32 mouse cellular contexts compared by ENCODE assay signal in the genomic region with DNA sequence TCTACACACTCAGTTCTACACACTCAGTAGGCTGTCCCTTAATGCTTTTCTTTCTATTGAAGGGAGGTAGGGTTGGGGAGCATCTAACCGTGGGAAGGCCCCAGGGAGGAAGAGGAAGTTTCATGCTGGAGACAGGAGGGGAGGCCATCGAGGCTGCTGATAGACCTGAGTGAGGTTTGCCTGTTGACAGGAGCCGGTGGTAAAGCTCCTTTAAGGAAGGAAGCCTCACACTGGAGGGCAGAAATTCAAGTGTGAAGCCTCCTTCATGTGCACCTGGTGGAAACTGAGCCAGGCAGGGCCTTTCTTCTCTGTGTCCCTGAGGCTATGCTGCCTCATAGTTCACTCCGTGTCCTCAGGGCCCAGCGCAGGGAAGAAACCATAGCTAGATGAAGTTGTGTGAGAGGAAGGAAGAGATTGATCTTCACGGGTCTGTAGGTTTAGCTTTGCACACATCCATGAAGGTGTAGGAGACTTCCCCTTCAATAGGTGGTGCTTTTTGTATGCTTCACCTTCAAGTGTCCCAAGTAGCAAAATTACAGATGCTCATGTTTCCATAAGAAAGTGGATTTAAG. TPM values are rescaled to one million over a fixed set of nuclear protein-coding genes. Genes with fewer than 3 reads are reported as not detected.
DNase-seq lines count a peak whose midpoint lies in the region; ATAC-seq lines count a peak whose summit lies in the region.
"Had no signal": no experiment of that assay in that cellular context is flagged by ENCODE, and none has a peak within 500 bp of the region (broad histone marks: within the 10 kb centered on the region; RNA-seq: fewer than 3 reads in every experiment).

No protein-coding gene starts in this region.

- no peak overlapping the region for H3K4me3 ChIP-seq in heart, embryonic 14.5 days (ENCODE audit: control insufficient read depth in 1 of 2, insufficient read depth in 1 of 2, low read depth in 1 of 2, low read length in 2 of 2)
- H3K4me3 ChIP-seq in forebrain, embryonic 14.5 days (ENCODE audit: low read depth, low read length) = no peak overlapping the region
- H3K4me3 ChIP-seq: embryonic facial prominence, embryonic 13.5 days; hindbrain, embryonic 13.5 days; limb, embryonic 10.5 days; limb, embryonic 15.5 days; liver, embryonic 13.5 days; neural tube, embryonic 15.5 days; stomach, embryonic 15.5 days had no signal

- intact Hi-C loops in heart, postnatal 36 days (cut with DNase I) = no loop called here

- no peaks in the 10 kb centered on the region for H3K36me3 ChIP-seq in heart, embryonic 14.5 days (ENCODE audit: control insufficient read depth, insufficient read depth, low read length)
- no peaks in the 10 kb centered on the region for H3K36me3 ChIP-seq in forebrain, embryonic 14.5 days (ENCODE audit: control insufficient read depth, insufficient read depth, low read length)
- H3K36me3 ChIP-seq: embryonic facial prominence, embryonic 13.5 days; hindbrain, embryonic 13.5 days; limb, embryonic 10.5 days; limb, embryonic 15.5 days; liver, embryonic 13.5 days; neural tube, embryonic 15.5 days; stomach, embryonic 15.5 days had no signal

- peaks cover 11 to 17% of the 10 kb centered on the region in 2 experiments for H3K4me1 ChIP-seq in heart, embryonic 14.5 days (ENCODE audit: control insufficient read depth in 2 of 2, insufficient read depth in 2 of 2, low read length in 2 of 2)
- H3K4me1 ChIP-seq in forebrain, embryonic 14.5 days (ENCODE audit: control insufficient read depth, insufficient read depth, low read length) = peaks cover 3% of the 10 kb centered on the region; the same call in 1 of the 2 replicates
- H3K4me1 ChIP-seq: embryonic facial prominence, embryonic 13.5 days; limb, embryonic 10.5 days; limb, embryonic 15.5 days; stomach, embryonic 15.5 days had no signal

- H3K27me3 ChIP-seq in heart, embryonic 14.5 days (ENCODE audit: control insufficient read depth, insufficient read depth, low read length) = no peaks in the 10 kb centered on the region
- H3K27me3 ChIP-seq in forebrain, embryonic 14.5 days (replicated peaks; ENCODE audit: control insufficient read depth, insufficient read depth, low read length) = no peaks in the 10 kb centered on the region
- H3K27me3 ChIP-seq: embryonic facial prominence, embryonic 13.5 days; hindbrain, embryonic 13.5 days; limb, embryonic 15.5 days; liver, embryonic 13.5 days; neural tube, embryonic 15.5 days; stomach, embryonic 15.5 days had no signal

- H3K9me3 ChIP-seq in heart, embryonic 14.5 days (ENCODE audit: control insufficient read depth, low read length) = no peaks in the 10 kb centered on the region
- no peaks in the 10 kb centered on the region for H3K9me3 ChIP-seq in forebrain, embryonic 14.5 days (replicated peaks; ENCODE audit: control insufficient read depth, low read length)
- H3K9me3 ChIP-seq: embryonic facial prominence, embryonic 13.5 days; hindbrain, embryonic 13.5 days; limb, embryonic 10.5 days; limb, embryonic 15.5 days; liver, embryonic 13.5 days; neural tube, embryonic 15.5 days; stomach, embryonic 15.5 days had no signal

- no peak for DNase-seq in heart, postnatal 36 days
- peak; percentile 56 for DNase-seq in thymus, postnatal 0 days (ENCODE audit: low spot score)
- no peak for DNase-seq in thymus, postnatal 25 days
- peak; percentile 45 for DNase-seq in naive thymus-derived CD4-positive, alpha-beta T cell, adult 2 months (ENCODE audit: low read depth)
- DNase-seq in thymus, postnatal 4 days = peak; percentile 53
- no peak for DNase-seq in forebrain, embryonic 14.5 days (ENCODE audit: low spot score)
- DNase-seq: adrenal gland, postnatal 14 days; cerebellum, adult 11-12 months; cerebellum, adult 9-11 months; forebrain, postnatal 0 days; heart, postnatal 4 days; kidney, adult 8-10 months; layer of hippocampus, postnatal 36 days; liver, embryonic 13.5 days; lung, adult 18-20 months; midbrain, embryonic 14.5 days; right cerebral cortex, postnatal 25 days had no signal

- WGBS in heart, embryonic 14.5 days = 72% methylated on average over 6 of the region's 6 CpGs
- WGBS in forebrain, embryonic 14.5 days = 88% methylated on average over 6 of the region's 6 CpGs

- ATAC-seq in heart, embryonic 14.5 days (ENCODE audit: insufficient number of reproducible peaks, insufficient read depth, low FRiP score, low read depth) = no peak
- ATAC-seq in forebrain, embryonic 14.5 days = no peak
- ATAC-seq: intestine, embryonic 16.5 days; lung, postnatal 0 days had no signal

- peak overlapping the region; percentile 45 to 56; a peak in 3 of 4 replicates for H3K27ac ChIP-seq in heart, embryonic 14.5 days (replicated peaks in 1 of 2; ENCODE audit: control insufficient read depth in 1 of 2, insufficient read depth in 1 of 2, low read depth in 2 of 2, low read length in 2 of 2)
- no peak overlapping the region for H3K27ac ChIP-seq in forebrain, embryonic 14.5 days (ENCODE audit: low read depth, low read length)
- H3K27ac ChIP-seq: embryonic facial prominence, embryonic 13.5 days; hindbrain, embryonic 13.5 days; kidney, postnatal 0 days; limb, embryonic 10.5 days; limb, embryonic 15.5 days; liver, embryonic 13.5 days; macrophage; neural tube, embryonic 15.5 days; stomach, embryonic 15.5 days had no signal

- H3K9ac ChIP-seq in heart, embryonic 14.5 days (ENCODE audit: low read length) = no peak overlapping the region
- no peak overlapping the region for H3K9ac ChIP-seq in forebrain, embryonic 14.5 days (ENCODE audit: low read length)
- H3K9ac ChIP-seq: embryonic facial prominence, embryonic 13.5 days; forebrain, postnatal 0 days; hindbrain, embryonic 13.5 days; limb, embryonic 15.5 days; liver, embryonic 13.5 days; neural tube, embryonic 15.5 days; stomach, embryonic 15.5 days had no signal

- no peak overlapping the region for H3K4me2 ChIP-seq in heart, embryonic 14.5 days (ENCODE audit: low read length)
- no peak overlapping the region for H3K4me2 ChIP-seq in forebrain, embryonic 14.5 days (ENCODE audit: low read length)
- H3K4me2 ChIP-seq: embryonic facial prominence, embryonic 13.5 days; hindbrain, embryonic 13.5 days; limb, embryonic 15.5 days; liver, embryonic 13.5 days; neural tube, embryonic 15.5 days; stomach, embryonic 15.5 days had no signal

RNA-seq across cellular contexts. Expression of a gene that starts 34.2 kb away (rescaled TPM):
- 0.74 and 0.77 TPM in 2 replicates for polyA plus RNA-seq in heart, embryonic 14.5 days (2014; fragmentation: Nextera tagmentation; extraction: Ambion mirVana)
- total RNA-seq in heart, postnatal 36 days (2021) = under 1 TPM; 0.42 to 0.92 TPM
- 174 and 206 TPM in 2 replicates for polyA plus RNA-seq in thymus, postnatal 0 days (2015; fragmentation: Nextera tagmentation; extraction: Ambion mirVana)
- polyA plus RNA-seq in forebrain, embryonic 14.5 days (2014; fragmentation: Nextera tagmentation; extraction: Ambion mirVana) = 0.25 and 0.29 TPM in 2 replicates
- polyA plus RNA-seq: C2C12 had no signal

RNA-seq across cellular contexts. Expression of a gene that starts 39.5 kb away (rescaled TPM):
- not detected in 2 replicates for polyA plus RNA-seq in heart, embryonic 14.5 days (2014; fragmentation: Nextera tagmentation; extraction: Ambion mirVana)
- not detected for total RNA-seq in heart, postnatal 36 days (2021)
- polyA plus RNA-seq in thymus, postnatal 0 days (2015; fragmentation: Nextera tagmentation; extraction: Ambion mirVana) = 244 and 286 TPM in 2 replicates
- not detected in 2 replicates for polyA plus RNA-seq in forebrain, embryonic 14.5 days (2014; fragmentation: Nextera tagmentation; extraction: Ambion mirVana)
- total RNA-seq: layer of hippocampus, postnatal 36 days; megakaryocyte-erythroid progenitor cell, adult 5-6 weeks; monocyte, adult 5-6 weeks had no signal
- polyA plus RNA-seq: C2C12; embryonic facial prominence, embryonic 13.5 days; forebrain, embryonic 11.5 days; forebrain, postnatal 0 days; hindbrain, embryonic 13.5 days; intestine, embryonic 16.5 days; liver, embryonic 13.5 days; lung, postnatal 0 days; macrophage; midbrain, embryonic 14.5 days; neural tube, embryonic 15.5 days; stomach, embryonic 15.5 days had no signal

Comparison
In these comparisons a context has a peak if more than half of its experiments do, and no peak if none do; other contexts are left out.
1. DNase-seq: peak in thymus, postnatal 0 days (single experiment), naive thymus-derived CD4-positive, alpha-beta T cell, adult 2 months (single experiment) and thymus, postnatal 4 days (single experiment); none in heart, postnatal 36 days (0 of 2), thymus, postnatal 25 days (single experiment) and forebrain, embryonic 14.5 days (single experiment).
2. RNA of a gene that starts 34.2 kb away (polyA plus RNA-seq): 174 to 206 TPM in thymus, postnatal 0 days; 0.74 to 0.77 TPM in heart, embryonic 14.5 days and 0.25 to 0.29 TPM in forebrain, embryonic 14.5 days; every median in the first group is over 10 times any median in the second.
3. RNA of a gene that starts 39.5 kb away (polyA plus RNA-seq): 244 to 286 TPM in thymus, postnatal 0 days; not detected in heart, embryonic 14.5 days and not detected in forebrain, embryonic 14.5 days; every median in the first group is over 100 times any median in the second.